Comparison of ENCODE assay signal across 9 mouse cellular contexts in the genomic region with DNA sequence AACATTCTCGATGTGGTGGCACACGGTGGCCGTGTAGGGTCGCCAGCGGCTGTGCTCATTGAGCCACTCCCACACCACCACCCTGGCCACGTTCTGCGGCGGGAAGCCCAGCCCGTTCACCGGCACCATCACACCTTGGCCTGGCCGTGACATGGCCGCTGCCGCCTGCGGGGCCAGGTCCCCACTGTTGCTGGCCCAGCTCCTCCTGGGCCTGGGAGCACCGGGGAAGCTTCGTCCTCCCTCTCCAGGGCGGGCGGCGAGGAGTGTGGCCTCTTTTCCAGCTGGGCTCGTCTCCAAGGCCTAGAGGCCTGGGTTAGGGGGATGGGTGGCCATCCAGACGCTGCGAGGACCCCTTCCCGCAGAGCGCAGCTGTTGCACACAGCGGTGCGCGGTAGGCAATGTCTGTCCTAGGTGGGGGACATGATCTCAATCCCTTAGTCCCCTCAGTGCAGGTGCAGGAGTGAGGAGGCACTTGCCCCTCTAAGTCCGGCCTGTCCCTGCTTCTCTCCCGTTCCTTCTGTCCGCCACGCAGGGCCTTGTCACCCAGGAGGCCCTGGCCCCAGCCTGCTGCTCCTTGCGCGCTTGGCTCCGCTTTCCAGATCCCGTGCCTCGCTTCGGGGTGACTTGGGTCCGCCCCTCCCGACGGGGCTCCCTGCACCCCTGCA. TPM values are rescaled to one million over a fixed set of nuclear protein-coding genes. Genes with fewer than 3 reads are reported as not detected.
A peak's percentile ranks its signal among the peaks of the same experiment; 100 is the strongest.
DNase-seq lines count a peak whose midpoint lies in the region; ATAC-seq and TF ChIP-seq lines count a peak whose summit lies in the region.
"Had no signal": no experiment of that assay in that cellular context is flagged by ENCODE, and none has a peak within 500 bp of the region (broad histone marks: within the 10 kb centered on the region; RNA-seq: fewer than 3 reads in every experiment).

No protein-coding gene starts in this region.

- no peak for TF ChIP-seq CTCF in left cerebral cortex, adult 2 months (IDR thresholded peaks at IDR 0.05)
- TF ChIP-seq CTCF in bone marrow, adult 2 months (IDR thresholded peaks at IDR 0.05; ENCODE audit: control insufficient read depth, insufficient read depth, low read length): no peak
- no peak for TF ChIP-seq CTCF in stomach, postnatal 0 days (IDR thresholded peaks at IDR 0.05; ENCODE audit: low read depth)

- peak overlapping the region; percentile 94 for H3K4me2 ChIP-seq in hindbrain, embryonic 15.5 days
- H3K4me2 ChIP-seq in midbrain, embryonic 11.5 days: peak overlapping the region; percentile 78
- peak overlapping the region; percentile 67 for H3K4me2 ChIP-seq in stomach, postnatal 0 days (replicated peaks; ENCODE audit: low read depth)

- TF ChIP-seq POLR2A in bone marrow, adult 2 months (IDR thresholded peaks at IDR 0.05; ENCODE audit: borderline replicate concordance, control insufficient read depth, low read depth, low read length): no peak

- 11% methylated on average over 40 of the region's 40 CpGs for WGBS in bone marrow, adult 2 months
- 1% methylated on average over 40 of the region's 40 CpGs for WGBS in hindbrain, embryonic 15.5 days
- WGBS in midbrain, embryonic 11.5 days: 3% methylated on average over 40 of the region's 40 CpGs
- 2% methylated on average over 37 of the region's 40 CpGs for WGBS in stomach, postnatal 0 days

- peak; percentile 48 to 54 for DNase-seq in left cerebral cortex, adult 2 months (ENCODE audit: extremely low spot score in 1 of 2, low spot score in 2 of 2)
- DNase-seq in left cerebral cortex, adult 9 months (ENCODE audit: low spot score in 2 of 2): no peak
- peak; percentile 43 for DNase-seq in embryo, embryonic 10.5 days (ENCODE audit: low spot score)
- peak; percentile 93 for DNase-seq in midbrain, embryonic 11.5 days (ENCODE audit: low spot score, missing footprints)
- no peak for DNase-seq in stomach, postnatal 0 days (ENCODE audit: low spot score)
- DNase-seq in thymus, postnatal 36 days: no peak

- peak overlapping the region; percentile 91 for H3K4me3 ChIP-seq in left cerebral cortex, adult 2 months
- H3K4me3 ChIP-seq in bone marrow, adult 2 months (replicated peaks; ENCODE audit: control insufficient read depth, low read depth, low read length): peak overlapping the region; percentile 23
- H3K4me3 ChIP-seq in hindbrain, embryonic 15.5 days: peak overlapping the region; percentile 87
- peak overlapping the region; percentile 44 for H3K4me3 ChIP-seq in midbrain, embryonic 11.5 days (ENCODE audit: low read depth, low read length)
- peak overlapping the region; percentile 43 for H3K4me3 ChIP-seq in stomach, postnatal 0 days (ENCODE audit: low read depth, low read length)

- peak overlapping the region; percentile 92 for H3K27ac ChIP-seq in left cerebral cortex, adult 2 months
- peak overlapping the region; percentile 3; the same call in 1 of the 2 replicates for H3K27ac ChIP-seq in bone marrow, adult 2 months (ENCODE audit: control insufficient read depth, insufficient read depth, low read depth, low read length, poor library complexity)
- peak overlapping the region; percentile 92 for H3K27ac ChIP-seq in hindbrain, embryonic 15.5 days (replicated peaks)
- no peak overlapping the region; the same call in 1 of the 2 replicates for H3K27ac ChIP-seq in midbrain, embryonic 11.5 days (ENCODE audit: low read depth, low read length)
- H3K27ac ChIP-seq in stomach, postnatal 0 days (replicated peaks): no peak overlapping the region
- H3K27ac ChIP-seq: liver, embryonic 14.5 days had no signal

- peak overlapping the region; percentile 96 for H3K9ac ChIP-seq in hindbrain, embryonic 15.5 days
- H3K9ac ChIP-seq in midbrain, embryonic 11.5 days (ENCODE audit: low read length): peak overlapping the region; percentile 73
- peak overlapping the region; percentile 55 for H3K9ac ChIP-seq in stomach, postnatal 0 days (ENCODE audit: low read length)
- H3K9ac ChIP-seq: liver, embryonic 14.5 days had no signal

- peaks cover 7% of the 10 kb centered on the region; the same call in 1 of the 2 replicates for H3K27me3 ChIP-seq in hindbrain, embryonic 15.5 days
- peaks cover 47% of the 10 kb centered on the region for H3K27me3 ChIP-seq in midbrain, embryonic 11.5 days (ENCODE audit: control insufficient read depth, insufficient read depth, low read length)
- 0 out of 2 replicates have a peak, but pooled peaks cover 2% of the 10 kb centered on the region for H3K27me3 ChIP-seq in stomach, postnatal 0 days (ENCODE audit: control insufficient read depth, insufficient read depth, low read length)

- TF ChIP-seq EP300 in stomach, postnatal 0 days (optimal IDR thresholded peaks at IDR 0.05): no peak

- intact Hi-C loops in left cerebral cortex, adult 2 months (cut with DNase I): loop anchor here (1.0 kb wide), 1 partner anchor 30 kb away; no protein-coding TSS in a partner anchor

- ATAC-seq in hindbrain, embryonic 15.5 days (ENCODE audit: low FRiP score, low read depth): peak; percentile 35
- ATAC-seq in midbrain, embryonic 11.5 days (ENCODE audit: low FRiP score): peak; percentile 41
- ATAC-seq in stomach, postnatal 0 days (ENCODE audit: low FRiP score, low TSS enrichment): no peak

- H3K9me3 ChIP-seq in hindbrain, embryonic 15.5 days: no peaks in the 10 kb centered on the region
- H3K9me3 ChIP-seq in midbrain, embryonic 11.5 days (ENCODE audit: control insufficient read depth, low read length): no peaks in the 10 kb centered on the region
- no peaks in the 10 kb centered on the region for H3K9me3 ChIP-seq in stomach, postnatal 0 days (ENCODE audit: control insufficient read depth, low read length)

- H3K4me1 ChIP-seq in bone marrow, adult 2 months (ENCODE audit: control insufficient read depth, insufficient read depth, low read length): no peaks in the 10 kb centered on the region; the same call in 1 of the 2 replicates
- H3K4me1 ChIP-seq in hindbrain, embryonic 15.5 days (replicated peaks): peaks cover 77% of the 10 kb centered on the region
- peaks cover 19% of the 10 kb centered on the region for H3K4me1 ChIP-seq in midbrain, embryonic 11.5 days (ENCODE audit: control insufficient read depth, insufficient read depth, low read length)
- H3K4me1 ChIP-seq in stomach, postnatal 0 days (replicated peaks; ENCODE audit: control insufficient read depth, insufficient read depth): no peaks in the 10 kb centered on the region

- H3K36me3 ChIP-seq in hindbrain, embryonic 15.5 days: no peaks in the 10 kb centered on the region
- H3K36me3 ChIP-seq in midbrain, embryonic 11.5 days (ENCODE audit: control insufficient read depth, insufficient read depth, low read length): no peaks in the 10 kb centered on the region
- no peaks in the 10 kb centered on the region for H3K36me3 ChIP-seq in stomach, postnatal 0 days (ENCODE audit: control insufficient read depth, insufficient read depth, low read length)

RNA-seq across cellular contexts. Expression of gene Dtx1, which starts 1.4 kb away (rescaled TPM):
- 10 to 100 TPM; 74.5 to 76.9 TPM for total RNA-seq in left cerebral cortex, adult 2 months (2021)
- polyA plus RNA-seq in bone marrow, adult 2 months (2011; ENCODE audit: insufficient read depth, insufficient read length, low replicate concordance, missing spikeins): 2.7 and 3.6 TPM in 2 replicates
- 56.2 and 69.9 TPM in 2 replicates for polyA plus RNA-seq in hindbrain, embryonic 15.5 days (2015; fragmentation: Nextera tagmentation; extraction: Ambion mirVana)
- polyA plus RNA-seq in midbrain, embryonic 11.5 days (2014; fragmentation: Nextera tagmentation; extraction: Ambion mirVana): 5.1 and 5.2 TPM in 2 replicates
- 2.0 and 3.1 TPM in 2 replicates for polyA plus RNA-seq in stomach, postnatal 0 days (2015; fragmentation: Nextera tagmentation; extraction: Ambion mirVana)

RNA-seq across cellular contexts. Expression of gene Oas2, which starts 39.4 kb away (rescaled TPM):
- under 1 TPM in 1 of 2 experiments, not detected in 1; 0.14 TPM for total RNA-seq in left cerebral cortex, adult 2 months (2021)
- 12.2 and 25.1 TPM in 2 replicates for polyA plus RNA-seq in bone marrow, adult 2 months (2011; ENCODE audit: insufficient read depth, insufficient read length, low replicate concordance, missing spikeins)
- polyA plus RNA-seq in hindbrain, embryonic 15.5 days (2015; fragmentation: Nextera tagmentation; extraction: Ambion mirVana): 0.27 and 0.84 TPM in 2 replicates
- 0.05 and 0.33 TPM in 2 replicates for polyA plus RNA-seq in midbrain, embryonic 11.5 days (2014; fragmentation: Nextera tagmentation; extraction: Ambion mirVana)
- polyA plus RNA-seq in stomach, postnatal 0 days (2015; fragmentation: Nextera tagmentation; extraction: Ambion mirVana): 0.59 and 0.74 TPM in 2 replicates

Comparison
In these comparisons a context has a peak if more than half of its experiments do, and no peak if none do; other contexts are left out.
1. DNase-seq: peak in left cerebral cortex, adult 2 months (2 of 2), embryo, embryonic 10.5 days (single experiment) and midbrain, embryonic 11.5 days (single experiment); none in left cerebral cortex, adult 9 months (0 of 2), stomach, postnatal 0 days (single experiment) and thymus, postnatal 36 days (0 of 2).
2. H3K27ac ChIP-seq: peak in left cerebral cortex, adult 2 months (single experiment), bone marrow, adult 2 months (single experiment) and hindbrain, embryonic 15.5 days (single experiment); none in midbrain, embryonic 11.5 days (single experiment) and stomach, postnatal 0 days (single experiment).
3. H3K4me3 ChIP-seq: peak in every context shown above with its lines; median percentile 91 in left cerebral cortex, adult 2 months; 87 in hindbrain, embryonic 15.5 days; 44 in midbrain, embryonic 11.5 days; 43 in stomach, postnatal 0 days; 23 in bone marrow, adult 2 months.
4. Peak in every context shown above with its lines, with median percentiles within 50 percentile points of each other: H3K4me2 ChIP-seq and H3K9ac ChIP-seq.